Mouse (Mus musculus) liver, adult 2 months (tissue): ENCODE measurements around the gene Nme4.

ENCODE experiments used
- CTCF ChIP-seq: fragments of 200-500 bp; IDR thresholded peaks from 2 replicates; pipeline ENCODE4 v1.5.1; 2011; ENCODE audit warnings: low read depth, low read length, control low read depth
- POLR2A ChIP-seq: fragments of 200-500 bp; IDR thresholded peaks from 2 replicates; pipeline ENCODE4 v1.6.1; 2011; ENCODE audit warnings: low read length, control low read depth; ENCODE audit not compliant: insufficient read depth; ENCODE audit errors: extremely low read depth

GRCm38 (mm10) chr17:26111024-26111423, 15.6 kb upstream of the Nme4 start:
- no peak for TF ChIP-seq POLR2A
- no peak for TF ChIP-seq CTCF
